Mouse (Mus musculus) small intestine, adult 2 months (tissue): ENCODE results near the gene Gm28035.

Source experiments
- CTCF ChIP-seq: fragments of 200-500 bp; IDR thresholded peaks from 2 replicates; pipeline ENCODE4 v1.5.1; 2012; ENCODE audit warnings: low read depth, mild to moderate bottlenecking, control low read depth, inconsistent platforms, low read length, moderate library complexity, mixed read lengths; ENCODE audit not compliant: insufficient replicate concordance, insufficient read length; ENCODE audit errors: extremely low read depth
- POLR2A ChIP-seq: fragments of 200-500 bp; IDR thresholded peaks from 2 replicates; pipeline ENCODE4 v1.6.1; 2012; ENCODE audit warnings: low read depth, mild to moderate bottlenecking, control low read depth, inconsistent platforms, low read length, moderate library complexity

- TF ChIP-seq CTCF (no peak), POLR2A (no peak)
Measured at GRCm38 (mm10) chr2:30265767-30266253, 25.4 kb downstream of the Gm28035 start, which contains the start of gene Phyhd1.
